Mouse (Mus musculus): ENCODE data around the gene Lrtm2.

DNA sequence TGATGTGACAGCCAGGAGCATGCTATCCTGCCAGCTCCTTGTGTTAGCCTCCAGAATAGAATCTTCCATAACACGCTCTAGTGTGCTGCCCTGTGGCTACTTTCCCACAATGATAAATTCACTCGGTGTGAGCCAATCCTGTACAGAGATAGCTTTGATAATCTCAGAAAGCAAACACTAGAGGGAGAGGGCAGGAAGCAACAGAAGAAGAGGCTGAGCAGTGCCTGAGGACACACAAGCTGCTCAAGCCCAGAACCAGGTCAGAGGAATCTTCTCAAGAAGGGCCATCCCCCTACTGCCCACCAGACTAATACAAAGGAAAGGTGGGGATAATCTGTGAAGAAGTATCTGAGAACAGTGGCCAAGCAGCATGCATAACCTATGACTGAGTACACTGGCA lies 36.8 kb upstream of the Lrtm2 start:
- TF ChIP-seq CTCF (IDR thresholded peaks at IDR 0.05; ENCODE audit: low read depth) (no peak), EP300 (optimal IDR thresholded peaks at IDR 0.05) (no peak)

Data from stomach, postnatal 0 days (tissue).